Mouse (Mus musculus) kidney, postnatal 25 days (tissue): ENCODE measurements around the gene Etfb.
A peak's percentile ranks its signal among the peaks of the same experiment; 100 is the strongest.
"Not testable (repeated sequence)": the region's sequence is repeated elsewhere in the genome, so short reads cannot be mapped to it uniquely, and the experiment has no call there.

Source experiments
- DNase-seq, 2 experiments: peaks; one replicate each; pipeline ENCODE4 v3.0.0; 2021; ENCODE audit warnings: mixed read lengths in 2 of 2

Etfb gene

DNA sequence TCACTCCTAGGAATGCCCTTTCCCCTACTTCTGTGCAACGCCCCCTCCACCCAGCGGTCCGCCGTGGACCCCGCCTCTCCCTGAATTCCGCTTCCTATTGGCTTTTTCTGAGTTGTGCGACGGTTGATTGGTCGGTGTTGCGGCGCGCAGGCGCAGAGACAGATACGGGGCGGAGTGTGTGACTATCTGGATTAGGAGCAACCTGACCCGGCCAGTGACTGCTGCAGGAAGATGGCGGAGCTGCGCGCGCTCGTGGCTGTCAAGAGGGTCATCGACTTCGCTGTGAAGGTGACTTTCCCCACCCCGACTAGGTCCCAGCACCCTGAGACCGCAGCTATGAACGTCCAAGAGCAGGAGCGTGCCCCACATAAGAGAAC is at the start of gene Etfb, which contains the start of gene Gm45233:
Gene Etfb (plus strand): TSS at position 167 of the 377 bp plus-strand sequence.
Gene Gm45233 (plus strand): TSS at position 212 of the 377 bp plus-strand sequence.
- DNase-seq = peak; percentile 96 to 99

DNA sequence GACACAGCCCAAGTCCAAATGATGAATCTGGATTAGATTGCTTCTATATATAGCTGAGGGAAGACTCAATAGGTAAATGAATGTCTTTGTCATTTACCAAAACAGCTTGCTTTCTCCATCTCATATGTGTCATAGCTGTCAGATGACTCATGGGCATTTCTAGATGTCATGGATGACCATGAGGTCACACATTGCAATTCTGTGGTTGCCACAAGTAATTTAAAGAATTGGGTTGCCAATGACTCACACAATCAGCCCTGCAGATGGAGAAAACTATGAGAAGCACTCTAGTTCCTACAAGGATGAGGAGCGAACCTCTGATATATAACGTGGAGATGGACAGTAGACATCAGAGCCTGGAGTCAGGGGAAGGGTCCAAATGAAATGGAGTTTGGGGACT is 44.4 kb upstream of the Etfb start:
- no peak for DNase-seq

DNA sequence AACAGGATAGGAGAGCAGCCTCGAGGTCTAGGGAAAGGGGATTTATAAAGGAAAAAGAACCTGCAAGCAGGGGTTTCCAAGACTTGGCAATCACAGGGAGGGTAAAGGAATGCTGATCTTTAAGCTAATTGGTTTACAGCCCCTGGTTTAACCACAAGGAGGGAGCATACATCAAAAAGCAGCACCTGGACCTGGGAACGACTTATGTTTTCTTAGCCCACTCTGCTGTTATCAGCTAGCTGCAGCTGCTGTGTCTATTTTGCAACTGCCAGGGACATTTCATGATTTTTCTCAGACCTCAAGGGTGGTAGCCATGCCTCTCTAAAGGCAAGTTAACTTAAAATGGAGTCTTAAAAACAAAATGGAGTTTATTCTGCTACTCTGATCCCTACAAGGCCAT is 41.2 kb upstream of the Etfb start:
- DNase-seq = no peak

DNA sequence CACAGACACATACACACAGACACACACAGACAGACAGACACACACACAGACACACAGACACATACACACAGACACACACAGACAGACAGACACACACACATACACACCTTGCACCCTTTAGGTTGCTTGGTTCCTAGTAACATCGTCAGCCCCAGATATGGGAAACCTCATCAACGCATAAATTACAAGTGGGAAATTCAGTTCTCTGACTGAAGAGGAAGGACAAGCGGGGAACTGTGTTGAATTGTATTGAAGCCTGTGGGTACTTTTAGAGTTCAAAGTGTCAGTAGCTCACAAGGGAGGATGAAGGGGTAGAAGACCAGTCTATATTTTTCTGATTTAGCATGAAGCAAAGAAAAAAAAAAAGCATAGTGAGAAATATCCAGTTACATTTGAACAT is 36.3 kb upstream of the Etfb start:
- no peak for DNase-seq

DNA sequence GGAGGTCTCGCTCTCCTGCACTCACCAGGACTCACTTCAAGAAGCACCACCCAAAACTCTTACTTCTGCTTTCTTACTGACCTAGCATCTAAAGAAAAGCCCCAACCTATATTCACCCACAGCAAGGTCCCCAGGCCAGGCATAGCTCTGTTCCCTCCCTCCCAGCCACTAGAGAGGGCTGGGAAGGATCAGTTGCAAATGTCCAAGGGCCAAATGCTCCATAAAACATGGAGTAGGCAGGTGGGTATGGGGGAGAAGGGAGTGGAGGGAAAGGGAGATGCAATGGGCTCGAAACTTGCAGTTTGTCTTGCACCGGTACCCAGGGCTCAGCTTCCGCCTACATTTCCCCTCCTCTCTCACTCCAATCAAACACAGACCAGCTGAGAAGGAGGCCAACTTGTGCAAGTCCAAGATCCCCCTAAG is 35.7 kb upstream of the Etfb start, which contains the start of gene Siglecg:
Gene Siglecg (plus strand): TSS at position 74 of the 423 bp plus-strand sequence.
- no peak for DNase-seq

DNA sequence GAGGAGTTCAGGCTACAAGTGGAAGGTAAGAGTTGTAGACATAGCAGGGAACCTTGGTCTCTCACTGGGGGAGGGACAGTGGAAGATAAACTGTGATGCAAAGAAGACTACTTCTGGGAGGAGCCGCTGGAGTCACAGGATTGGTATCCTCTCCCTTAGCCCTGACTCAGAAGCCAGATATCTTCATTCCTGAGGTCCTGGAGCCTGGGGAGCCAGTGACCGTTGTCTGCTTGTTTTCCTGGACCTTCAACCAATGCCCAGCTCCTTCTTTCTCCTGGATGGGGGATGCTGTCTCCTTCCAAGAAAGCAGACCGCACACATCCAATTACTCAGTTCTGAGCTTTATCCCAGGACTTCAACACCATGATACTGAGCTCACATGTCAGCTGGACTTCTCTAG is 34.8 kb upstream of the Etfb start:
- DNase-seq = no peak

DNA sequence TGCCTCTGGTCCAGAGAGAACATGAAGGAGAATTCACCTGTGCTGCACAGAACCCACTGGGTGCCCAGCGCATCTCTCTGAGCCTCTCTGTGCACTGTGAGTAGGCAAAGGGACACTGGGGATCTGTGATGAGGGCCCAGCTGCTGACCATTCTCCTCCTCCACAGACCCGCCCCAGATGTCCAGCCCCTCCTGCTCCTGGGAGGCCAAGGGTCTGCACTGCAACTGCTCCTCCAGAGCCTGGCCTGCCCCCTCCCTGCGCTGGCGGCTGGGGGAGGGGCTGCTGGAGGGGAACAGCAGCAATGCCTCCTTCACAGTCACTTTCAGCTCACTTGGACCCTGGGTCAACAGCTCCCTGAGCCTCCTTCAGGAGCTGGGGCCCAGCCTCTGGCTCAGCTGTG is 32.2 kb upstream of the Etfb start:
- not testable (repeated sequence) for DNase-seq

DNA sequence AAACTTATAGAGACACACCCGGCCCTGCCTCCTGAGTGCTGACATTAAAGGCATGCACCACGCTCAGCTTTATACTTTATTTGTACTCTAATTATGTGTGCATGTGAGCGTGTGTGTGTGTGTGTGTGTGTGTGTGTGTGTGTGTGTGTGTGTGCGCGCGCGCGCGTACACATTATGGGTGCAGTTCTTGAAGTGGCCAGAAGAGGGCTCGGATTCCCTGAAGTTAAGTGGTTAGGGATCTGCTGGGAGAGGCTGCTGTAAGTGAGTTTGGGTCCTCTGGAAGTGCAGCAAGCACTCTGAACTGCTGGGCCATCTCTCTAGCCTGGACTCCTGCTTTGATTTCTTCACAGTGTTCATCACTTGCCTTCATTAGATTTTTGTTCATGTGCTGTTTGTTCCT is 26.6 kb upstream of the Etfb start:
- peak in 1 of 2 experiments; percentile 4 for DNase-seq

DNA sequence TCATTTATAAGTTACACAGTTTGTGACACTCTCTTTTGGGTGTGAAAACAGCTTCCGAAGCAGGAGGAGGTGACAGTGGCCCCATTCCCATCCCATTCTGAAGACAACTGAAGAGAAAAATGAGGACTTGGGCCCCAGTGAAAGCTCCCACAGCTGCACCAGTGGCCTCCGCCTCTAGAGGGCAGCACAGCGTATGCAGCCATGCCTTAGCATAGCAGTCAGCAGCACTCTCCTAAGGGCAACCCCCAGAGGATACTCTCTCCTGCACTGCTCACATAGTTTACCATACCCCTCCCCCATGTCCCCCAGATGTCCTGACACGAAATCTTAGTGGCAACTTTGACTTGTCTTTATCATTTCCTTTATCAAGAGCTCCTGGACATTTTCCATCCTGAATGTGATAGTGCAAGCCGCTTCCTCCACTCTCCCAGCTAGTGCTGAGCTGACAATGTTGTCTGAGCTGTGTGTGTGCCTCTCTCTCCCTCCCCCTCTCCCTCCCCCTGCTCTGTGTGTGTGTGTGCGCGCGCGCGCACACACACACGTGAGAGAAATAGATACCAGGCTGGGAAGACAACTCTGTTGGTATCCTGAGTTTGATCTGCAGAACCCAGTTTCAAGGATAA is 20.8 kb upstream of the Etfb start:
- peak; percentile 88 to 93 for DNase-seq

DNA sequence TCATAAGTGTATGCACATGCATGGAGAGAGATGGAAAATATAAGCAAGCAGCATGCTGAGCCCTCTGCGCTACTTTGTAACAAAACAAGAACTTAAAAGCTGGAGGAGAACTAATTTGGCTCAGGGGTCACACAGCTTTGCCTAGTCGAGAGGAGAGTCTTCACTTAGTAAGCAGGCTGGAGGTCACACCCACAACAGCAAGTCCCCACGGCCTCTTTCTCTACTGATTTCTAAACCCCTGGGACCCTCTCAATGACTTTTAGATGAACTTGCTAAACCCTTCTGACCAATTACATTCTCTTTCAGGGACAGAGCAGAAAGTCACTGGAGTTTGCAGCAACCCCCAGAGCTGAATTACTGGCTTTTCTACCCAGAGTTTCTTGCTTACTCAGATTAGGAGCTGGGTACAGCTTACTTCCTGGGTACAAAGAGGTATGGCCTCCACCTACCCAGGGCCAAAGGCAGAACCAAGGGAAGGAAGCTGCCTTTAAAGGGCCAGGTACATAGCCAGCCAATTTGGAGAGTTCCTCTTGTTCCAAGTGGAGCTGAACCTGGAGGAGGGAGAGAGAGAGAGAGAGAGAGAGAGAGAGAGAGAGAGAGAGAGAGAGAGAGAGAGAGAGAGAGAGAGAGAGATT is 19.8 kb upstream of the Etfb start:
- DNase-seq = no peak

DNA sequence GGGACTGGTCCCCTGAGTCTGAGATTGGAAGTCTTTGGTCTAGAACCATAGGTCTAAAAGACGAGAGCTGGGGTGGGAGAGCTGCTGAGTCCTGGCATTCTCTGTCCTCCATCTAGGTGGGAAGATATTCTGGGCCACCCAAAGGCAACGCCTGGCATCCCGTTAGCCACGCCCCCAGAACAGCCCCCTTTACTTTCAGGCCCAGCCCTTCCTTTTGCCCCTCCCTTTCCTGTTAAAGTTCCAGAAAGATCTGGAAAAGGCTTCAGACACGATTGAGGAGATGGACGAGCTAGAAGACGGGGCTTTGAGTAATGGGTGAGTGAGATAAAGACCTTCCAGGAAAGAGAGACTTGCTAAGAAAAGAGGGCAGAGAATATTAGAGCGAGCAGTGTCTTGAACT is 16.5 kb upstream of the Etfb start, which contains the start of gene Lim2:
Gene Lim2 (plus strand): TSS at position 265 of the 400 bp plus-strand sequence.
- no peak for DNase-seq

DNA sequence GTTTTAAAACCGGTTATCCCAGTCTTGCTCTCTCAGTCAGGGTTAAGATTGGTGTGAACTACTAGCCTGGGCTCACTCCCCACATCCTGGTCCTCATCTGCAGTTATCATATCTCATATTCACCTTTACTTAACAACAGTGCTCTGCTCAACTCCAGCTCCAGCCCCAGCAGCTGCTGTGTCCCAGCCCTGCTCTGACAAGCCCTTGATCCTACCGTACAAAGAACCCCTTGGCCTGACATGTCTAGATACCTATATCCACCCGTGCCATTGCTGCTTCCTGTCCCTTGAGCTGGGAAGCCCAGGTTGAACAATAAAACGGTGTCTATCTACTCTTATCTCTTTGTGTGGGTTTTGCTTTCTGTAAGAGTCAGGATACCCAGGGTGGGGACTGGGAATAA is 14.4 kb upstream of the Etfb start:
- DNase-seq = peak in 1 of 2 experiments; percentile 16

DNA sequence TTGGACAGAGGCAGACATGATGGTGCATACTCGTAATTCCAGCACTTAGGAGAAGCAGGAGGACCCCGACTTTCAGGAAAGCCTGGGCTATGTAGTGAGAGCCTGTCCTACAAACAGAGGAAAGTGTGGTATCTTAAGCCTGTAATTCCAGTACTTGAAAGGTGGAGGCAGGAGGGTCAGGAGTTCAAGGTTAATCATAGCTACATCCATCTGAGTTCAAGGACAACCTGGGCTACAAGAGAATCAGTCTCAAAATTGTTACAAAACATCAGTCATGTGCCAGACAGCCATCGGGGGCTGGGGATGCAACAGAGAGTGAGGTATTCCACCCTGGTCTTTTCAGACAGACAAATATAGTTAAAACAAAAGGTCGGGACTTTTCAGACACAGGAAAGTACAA is 11.0 kb upstream of the Etfb start:
- no peak for DNase-seq

DNA sequence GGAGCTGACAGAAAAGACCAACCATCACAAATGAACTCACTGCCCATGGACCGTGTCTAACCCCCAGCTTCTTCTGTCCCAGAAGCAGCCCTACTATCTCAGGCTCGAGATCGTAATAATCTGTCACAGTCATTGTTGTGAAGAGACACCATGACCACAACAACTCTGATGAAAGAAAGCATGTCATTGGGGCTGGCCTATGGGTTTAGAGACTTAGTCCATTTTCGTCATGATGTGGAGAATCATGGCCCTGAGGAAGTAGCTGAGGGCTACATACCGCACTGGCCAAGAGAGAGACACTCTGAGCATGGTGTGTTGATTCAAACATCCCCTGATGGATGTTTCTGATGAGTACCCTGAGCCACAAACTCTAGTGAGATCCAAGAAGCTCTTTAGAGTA is 9.2 kb upstream of the Etfb start:
- DNase-seq = no peak

DNA sequence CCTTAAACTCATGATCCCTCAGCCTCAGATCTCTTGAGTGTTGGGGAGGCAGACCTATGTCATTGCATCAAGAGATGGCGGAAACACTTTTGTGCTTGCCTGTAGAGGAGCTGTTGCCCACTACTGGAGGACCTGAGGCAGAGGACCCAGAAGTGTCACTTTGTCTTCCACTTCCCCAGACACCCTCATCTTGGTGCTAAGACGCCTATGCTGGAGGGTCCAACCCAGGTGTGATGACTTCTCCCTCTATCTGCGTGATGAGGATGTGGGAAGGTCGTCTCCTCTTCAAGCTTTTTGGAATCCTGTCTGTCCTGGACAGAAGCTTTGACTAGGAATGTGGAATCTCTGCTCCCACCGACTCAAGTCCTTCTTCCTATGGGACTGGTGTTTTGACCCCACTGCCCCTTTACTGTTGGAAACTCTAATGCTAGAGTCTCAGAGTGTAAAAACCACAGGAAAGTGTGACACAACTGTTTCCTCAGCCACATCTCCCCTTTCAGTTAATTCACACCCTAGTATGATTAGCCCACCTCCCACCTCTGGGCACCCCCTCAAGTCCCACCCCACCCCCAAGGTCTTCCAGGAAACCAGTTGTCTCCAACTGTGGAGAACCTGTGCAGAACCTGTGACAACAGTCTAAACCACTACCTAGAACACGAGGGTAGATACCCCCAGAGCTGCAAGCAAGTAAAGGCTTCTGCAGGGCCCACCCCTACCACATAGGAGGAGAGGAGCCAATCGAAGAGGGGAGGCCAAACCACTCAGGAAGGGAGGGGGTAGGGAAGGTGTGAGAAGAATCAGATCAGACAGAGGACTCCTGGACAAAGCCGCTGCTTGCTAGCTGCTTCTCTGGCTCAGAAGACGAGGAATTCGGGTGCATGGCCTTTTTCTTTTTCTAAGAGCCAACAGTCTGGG is 7.3 kb upstream of the Etfb start, which contains the start of gene Nkg7:
Gene Nkg7 (plus strand): TSS at position 733 of the 915 bp plus-strand sequence.
- no peak for DNase-seq

DNA sequence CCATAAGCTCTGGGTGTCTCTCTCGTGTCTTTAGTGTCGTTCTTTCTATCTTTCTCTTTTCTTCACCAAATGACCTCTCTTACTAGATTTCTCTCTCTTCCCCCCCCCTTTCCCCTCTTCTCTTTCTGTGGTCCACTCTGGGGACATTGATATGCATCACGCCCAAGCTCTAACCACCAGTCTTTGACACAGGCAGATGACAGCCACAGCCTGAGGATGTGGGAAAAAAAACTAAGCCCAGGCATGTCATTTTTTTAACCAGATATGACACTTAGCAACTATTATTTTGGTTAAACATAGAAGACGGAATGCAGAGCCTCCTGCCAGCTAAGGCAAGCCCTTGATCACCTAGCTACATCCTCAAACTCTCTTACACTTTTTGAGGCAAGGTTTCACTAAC is 5.3 kb upstream of the Etfb start:
- DNase-seq = peak in 1 of 2 experiments; percentile 12

DNA sequence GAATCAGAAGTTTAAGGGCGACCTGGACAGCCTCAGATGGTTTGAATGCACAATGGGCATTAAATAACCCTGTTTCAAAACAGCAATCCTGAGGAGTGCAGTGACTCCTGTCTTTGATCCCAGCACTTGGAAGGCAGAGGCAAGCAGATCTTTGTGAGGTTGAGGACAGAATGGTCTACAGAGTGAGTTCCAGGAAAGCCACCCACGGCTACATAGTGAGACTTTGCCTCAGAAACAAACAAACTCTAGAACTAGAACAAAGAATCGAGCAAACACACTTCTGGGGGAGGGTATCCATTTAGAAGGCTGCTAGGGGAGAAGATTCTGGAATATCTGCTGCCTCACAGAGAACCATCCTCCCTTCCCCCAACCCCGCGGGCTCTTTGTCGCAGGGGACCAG is 3.4 kb upstream of the Etfb start, which contains the start of gene Cldnd2:
Gene Cldnd2 (plus strand): TSS at position 301 of the 400 bp plus-strand sequence.
- peak in 1 of 2 experiments; percentile 12 for DNase-seq

DNA sequence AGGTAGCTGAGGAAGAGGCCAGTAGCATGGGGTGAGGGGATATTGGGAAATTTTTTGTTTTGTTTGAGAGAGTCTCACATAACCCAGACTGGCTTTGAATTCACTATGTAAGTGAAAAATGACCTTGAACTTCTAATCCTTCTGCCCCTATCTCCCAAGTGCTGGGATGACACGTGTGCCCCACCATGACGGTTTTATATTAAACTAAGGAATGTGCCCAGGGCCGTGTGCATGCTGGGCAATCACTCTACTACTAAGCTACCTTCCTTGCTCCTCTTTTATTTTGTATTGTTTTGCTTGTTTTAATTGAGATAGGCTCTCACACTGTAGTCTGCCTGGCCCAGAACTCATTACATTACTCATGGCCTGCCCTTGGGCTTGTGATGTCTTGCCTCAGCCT is 2.8 kb upstream of the Etfb start:
- DNase-seq = peak; percentile 36 to 68

DNA sequence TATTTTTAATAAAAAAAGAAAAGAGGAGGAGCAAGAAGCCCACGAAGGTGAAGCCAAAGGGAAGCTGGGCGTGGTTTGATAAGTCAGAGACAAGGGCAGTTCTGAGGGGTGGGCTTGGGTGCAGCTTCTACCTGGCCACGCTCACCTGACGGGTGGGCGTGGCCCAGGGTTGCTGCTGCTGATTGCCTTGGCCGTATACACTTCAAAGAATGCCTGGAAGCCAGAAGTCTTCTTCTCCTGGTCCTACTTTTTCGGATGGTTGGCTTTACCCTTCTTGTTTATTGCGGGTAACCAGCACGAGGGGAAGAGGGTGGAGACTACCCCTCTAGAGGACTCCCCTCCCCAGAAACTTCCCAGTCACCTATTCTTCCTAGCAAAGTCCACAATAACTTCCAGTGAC is 1.2 kb upstream of the Etfb start:
- peak in 1 of 2 experiments; percentile 19 for DNase-seq

DNA sequence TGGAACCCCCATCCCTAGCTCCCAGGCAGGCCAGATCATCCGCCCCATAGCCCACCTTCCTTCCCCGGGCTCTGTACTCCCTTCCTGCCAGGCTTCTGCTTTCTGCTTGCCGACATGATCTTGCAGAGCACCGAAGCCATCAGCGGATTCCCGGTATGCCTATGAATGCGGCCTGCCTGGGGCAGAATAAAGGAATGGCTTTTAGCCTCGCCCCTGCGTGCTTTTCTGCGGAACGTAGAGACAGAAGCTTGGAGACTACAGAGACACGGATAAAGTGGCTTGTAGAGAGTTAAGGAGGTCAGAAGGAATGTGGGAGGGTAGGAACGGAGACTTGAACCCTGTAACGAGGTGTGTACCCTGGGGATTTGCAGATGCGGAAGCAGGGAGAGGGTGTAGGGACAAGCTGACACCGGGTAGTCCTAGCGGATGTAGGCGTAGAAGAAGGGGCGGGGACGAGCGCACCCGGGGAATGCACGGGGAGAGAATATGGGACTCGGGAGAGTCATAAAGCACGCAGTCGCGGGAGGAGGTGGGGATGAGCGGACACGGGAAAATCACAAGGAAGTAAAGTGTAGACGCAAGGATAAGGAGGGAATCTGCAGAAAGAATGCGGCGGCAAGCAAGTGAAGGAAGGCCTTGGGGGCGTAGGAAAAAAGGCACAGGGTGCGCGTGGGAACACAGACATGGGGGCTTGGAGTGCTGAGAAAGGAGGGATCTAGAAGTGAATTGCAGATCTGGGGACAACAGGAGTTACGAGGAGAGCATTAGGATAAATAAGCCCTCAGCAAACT is 562 bp upstream of the Etfb start:
- DNase-seq = peak; percentile 84 to 93

DNA sequence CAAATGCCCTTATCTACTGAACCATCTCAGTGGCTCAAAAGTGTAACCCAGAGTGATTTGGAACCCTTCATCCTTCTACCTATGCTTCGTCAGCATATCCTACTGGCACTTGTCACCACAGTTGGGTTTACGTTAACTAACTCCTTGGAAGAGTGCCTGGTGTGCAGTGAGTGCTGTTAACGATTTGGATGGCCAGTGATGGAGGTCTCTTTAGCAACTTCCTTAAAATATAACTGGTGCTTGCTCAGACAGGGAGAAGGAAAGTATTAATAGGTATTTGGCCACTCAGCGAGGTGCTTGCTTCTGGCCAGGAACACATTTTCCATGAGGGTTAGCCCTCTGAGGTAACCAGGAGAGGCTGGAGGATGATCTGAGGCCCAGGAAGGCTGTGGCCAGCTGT is 3.9 kb downstream of the Etfb start:
- DNase-seq = peak; percentile 72 to 84

DNA sequence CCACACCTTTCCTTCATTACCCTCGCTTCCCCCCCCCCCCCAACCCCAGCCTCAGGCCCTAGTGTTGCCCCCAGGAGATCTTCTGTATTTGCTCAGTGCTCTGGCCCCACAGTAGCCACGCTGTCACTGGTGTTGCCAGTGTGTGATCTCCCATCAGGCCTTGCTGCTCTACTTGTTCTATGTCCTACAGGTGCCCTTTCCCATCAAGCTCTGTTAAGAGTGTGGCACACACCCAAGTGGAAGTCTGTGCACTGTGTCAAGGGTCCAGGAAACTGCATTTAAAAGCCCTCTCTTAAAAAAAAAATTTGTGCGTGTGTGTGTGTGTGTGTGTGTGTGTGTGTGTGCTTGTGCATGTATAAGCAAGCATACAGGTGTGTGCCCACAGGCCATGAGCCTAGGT is 4.4 kb downstream of the Etfb start:
- peak; percentile 63 to 81 for DNase-seq
